Mouse (Mus musculus) C2C12 (cell line): ENCODE results near the gene Myo10. TPM values are rescaled to one million over a fixed set of nuclear protein-coding genes. Genes with fewer than 3 reads are reported as not detected.

Source experiments
- H3K27me3 ChIP-seq: one replicate; pipeline ENCODE4 v1.6.1; 2011; ENCODE audit not compliant: control insufficient read depth, insufficient read depth, insufficient read length
- H3K36me3 ChIP-seq: one replicate; pipeline ENCODE4 v1.6.1; 2011; ENCODE audit not compliant: control insufficient read depth, insufficient read depth
- H3K4me3 ChIP-seq: one replicate; pipeline ENCODE4 v1.5.1; 2011; ENCODE audit warnings: mild to moderate bottlenecking, control low read depth; ENCODE audit not compliant: poor library complexity, insufficient read depth, severe bottlenecking
- H3K79me2 ChIP-seq: one replicate; pipeline ENCODE4 v1.6.1; 2011; ENCODE audit not compliant: control insufficient read depth, insufficient read depth
- H3K79me3 ChIP-seq: one replicate; pipeline ENCODE4 v1.6.1; 2011; ENCODE audit warnings: low read depth, control low read depth
- H3ac ChIP-seq: one replicate; pipeline ENCODE3; 2011; ENCODE audit warnings: low read depth; ENCODE audit not compliant: control insufficient read depth, insufficient read length
- CEBPB ChIP-seq: IDR thresholded peaks from one replicate; pipeline ENCODE4 v1.6.1; 2011; ENCODE audit warnings: low read depth, mild to moderate bottlenecking, control low read depth, moderate library complexity
- CTCF ChIP-seq: IDR thresholded peaks from one replicate; pipeline ENCODE4 v1.5.1; 2011; ENCODE audit not compliant: control insufficient read depth, insufficient read depth, insufficient read length
- FOSL1 ChIP-seq: IDR thresholded peaks from one replicate; pipeline ENCODE4 v1.8.0; 2011; ENCODE audit warnings: mild to moderate bottlenecking, low read length; ENCODE audit not compliant: poor library complexity, insufficient read depth, severe bottlenecking
- MAX ChIP-seq: IDR thresholded peaks from one replicate; pipeline ENCODE4 v1.6.1; 2011; ENCODE audit warnings: mild to moderate bottlenecking, control low read depth
- MYOD1 ChIP-seq: IDR thresholded peaks from one replicate; pipeline ENCODE4 v1.6.1; 2011; ENCODE audit warnings: low read depth; ENCODE audit not compliant: control insufficient read depth, insufficient read length
- MYOG ChIP-seq: IDR thresholded peaks from one replicate; pipeline ENCODE4 v1.6.1; 2011; ENCODE audit not compliant: control insufficient read depth, insufficient read length; ENCODE audit errors: extremely low read depth
- USF1 ChIP-seq: IDR thresholded peaks from one replicate; pipeline ENCODE4 v1.6.1; 2011; ENCODE audit warnings: low read depth, mild to moderate bottlenecking, control low read depth, moderate library complexity
- polyA plus RNA-seq: library from polyadenylated mRNA; unstranded; fragments of >200 nt; fragmentation: generic; extraction: Trizol; gene quantifications from one replicate; pipeline ENCODE4 v1.2.1, GENCODE M21; 2012; ENCODE audit warnings: missing spikeins

Myo10 gene
- polyA plus RNA-seq, 1 experiment, result 89.8 TPM

DNA sequence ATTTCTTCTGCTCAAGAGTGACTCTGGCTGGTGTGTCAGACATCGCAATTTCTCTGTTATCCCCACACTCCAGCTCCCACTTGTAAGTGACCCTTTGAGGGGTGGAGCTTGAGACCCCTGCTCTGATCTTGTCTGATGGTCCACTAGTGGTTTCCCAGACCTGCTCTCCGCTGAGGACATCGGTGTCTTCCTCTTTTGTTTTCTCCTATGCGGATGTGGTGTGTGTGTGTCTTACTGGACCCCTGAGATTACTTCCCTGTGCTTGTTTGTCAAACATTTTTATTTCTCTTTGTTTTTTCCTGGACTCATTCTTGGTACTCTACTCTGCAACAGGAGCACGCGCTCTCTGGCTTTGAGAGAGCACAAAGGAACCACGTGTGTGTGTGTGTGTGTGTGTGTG, 239.6 kb downstream of the Myo10 start:
- TF ChIP-seq CEBPB (no peak), MYOD1 (no peak), MYOG (no peak), MAX (no peak), CTCF (no peak), FOSL1 (no peak), USF1 (no peak)
- H3ac ChIP-seq, result no peak overlapping the region
- H3K79me3 ChIP-seq, result peaks cover 13% of the 10 kb centered on the region
- H3K27me3 ChIP-seq, result no peaks in the 10 kb centered on the region
- H3K4me3 ChIP-seq, result no peak overlapping the region
- no peaks in the 10 kb centered on the region for H3K36me3 ChIP-seq
- H3K79me2 ChIP-seq, result peaks cover 75% of the 10 kb centered on the region

Other genes starting within 250 kb of the Myo10 start
- 164 TPM for gene Basp1, start 208.8 kb upstream of the Myo10 start, polyA plus RNA-seq
- gene Retreg1, start 220.7 kb downstream of the Myo10 start, polyA plus RNA-seq, result 32.8 TPM